Mouse (Mus musculus): ENCODE results near the gene Minos1.

Minos1 gene

DNA sequence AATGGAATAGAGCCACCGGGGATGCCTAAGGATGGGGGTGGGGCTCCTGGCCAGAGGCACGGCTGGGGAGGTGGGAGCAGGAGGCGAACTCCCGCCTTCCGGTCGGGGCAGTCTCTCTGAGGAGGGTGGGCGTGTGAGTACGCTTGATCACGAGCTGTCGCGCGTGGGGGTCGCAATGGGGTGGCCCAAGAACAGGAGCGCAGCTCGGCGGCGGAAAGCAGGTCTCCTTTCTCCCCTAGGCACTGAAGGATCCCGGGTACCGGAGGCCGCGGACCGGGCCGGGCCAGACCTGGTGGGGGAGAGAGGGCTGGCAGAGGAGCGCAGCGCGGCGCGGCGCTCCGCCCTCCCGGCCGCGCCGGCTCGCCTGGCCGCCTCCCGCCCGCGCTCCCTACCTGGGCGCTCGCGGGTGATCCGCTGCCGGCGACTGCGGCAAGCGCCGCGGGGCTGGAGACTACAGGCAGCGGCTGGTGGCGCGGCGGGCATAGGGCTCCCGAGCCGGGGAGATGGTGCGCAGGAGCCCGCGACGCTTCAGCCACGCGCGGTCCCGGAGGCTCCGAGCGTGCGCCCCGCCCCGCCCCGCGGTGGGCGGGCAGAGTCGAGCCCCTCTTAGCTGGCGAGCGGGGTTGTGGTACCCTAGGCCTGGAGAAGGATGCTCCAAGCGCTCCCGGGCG lies 55.7 kb downstream of the Minos1 start, which contains the start of gene Htr6:
Gene Htr6, minus strand, starts transcription at position 530 of the 671 bp plus-strand sequence.
- no peak for DNase-seq (ENCODE audit: extremely low read depth, low read depth, low spot score)

DNA sequence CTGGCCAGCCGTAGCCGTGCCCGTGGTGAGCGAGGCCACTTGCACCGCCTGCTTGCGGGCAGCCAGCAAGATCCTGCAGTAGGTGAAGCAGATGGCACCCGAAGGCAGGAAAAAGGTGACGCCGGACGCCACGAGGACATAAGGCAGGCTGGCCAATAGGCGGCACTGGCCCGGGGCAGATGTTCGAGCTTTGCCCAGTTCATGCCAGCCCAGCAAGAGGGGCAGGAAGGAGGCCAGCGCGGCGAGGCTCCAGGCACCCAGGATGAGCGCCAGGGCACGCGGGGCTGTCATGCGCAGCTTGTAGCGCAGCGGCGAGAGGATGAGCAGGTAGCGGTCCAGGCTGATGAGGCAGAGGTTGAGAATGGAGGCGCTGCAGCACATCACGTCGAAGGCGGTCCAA lies 56.9 kb downstream of the Minos1 start:
- no peak for DNase-seq (ENCODE audit: extremely low read depth, low read depth, low spot score)

DNA sequence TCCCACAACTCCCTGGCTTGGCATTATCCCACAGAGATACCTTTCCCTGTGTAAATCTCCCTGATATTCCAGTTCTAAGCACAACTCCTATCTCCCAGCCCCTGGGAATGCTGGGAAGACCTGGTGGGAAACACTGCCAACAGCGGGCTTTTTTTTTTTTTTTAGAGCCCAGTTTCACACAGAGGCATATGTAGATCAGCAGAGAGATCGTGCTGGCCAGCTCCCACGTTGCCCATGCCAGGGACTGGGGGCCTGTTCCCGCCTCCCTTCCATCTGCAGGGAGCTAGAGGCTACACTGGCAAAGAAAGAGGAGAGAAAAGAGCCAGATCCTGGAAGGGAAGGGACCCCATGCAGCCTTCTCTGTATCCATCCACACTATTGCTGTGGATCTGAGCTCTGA lies 62.6 kb downstream of the Minos1 start:
- no peak for DNase-seq (ENCODE audit: extremely low read depth, low read depth, low spot score)

DNA sequence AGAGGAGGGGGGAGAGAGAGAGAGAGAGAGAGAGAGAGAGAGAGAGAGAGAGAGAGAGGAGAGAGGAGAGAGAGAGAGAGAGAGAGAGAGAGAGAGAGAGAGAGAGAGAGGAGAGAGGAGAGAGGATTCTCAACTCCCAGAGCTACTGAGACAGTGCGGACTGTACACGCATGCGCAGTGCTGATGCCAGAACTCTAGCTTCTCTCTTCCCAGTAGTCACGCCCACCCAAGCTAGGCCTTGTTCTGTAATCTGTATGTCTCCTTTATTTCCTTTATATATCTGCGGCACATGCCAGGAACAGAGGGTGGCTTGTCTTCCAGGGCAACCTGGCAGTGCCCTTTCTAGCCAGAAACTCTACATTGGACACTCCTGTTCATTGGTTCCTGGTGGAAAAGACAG lies 66.1 kb downstream of the Minos1 start:
- no peak for DNase-seq (ENCODE audit: extremely low read depth, low read depth, low spot score)

DNA sequence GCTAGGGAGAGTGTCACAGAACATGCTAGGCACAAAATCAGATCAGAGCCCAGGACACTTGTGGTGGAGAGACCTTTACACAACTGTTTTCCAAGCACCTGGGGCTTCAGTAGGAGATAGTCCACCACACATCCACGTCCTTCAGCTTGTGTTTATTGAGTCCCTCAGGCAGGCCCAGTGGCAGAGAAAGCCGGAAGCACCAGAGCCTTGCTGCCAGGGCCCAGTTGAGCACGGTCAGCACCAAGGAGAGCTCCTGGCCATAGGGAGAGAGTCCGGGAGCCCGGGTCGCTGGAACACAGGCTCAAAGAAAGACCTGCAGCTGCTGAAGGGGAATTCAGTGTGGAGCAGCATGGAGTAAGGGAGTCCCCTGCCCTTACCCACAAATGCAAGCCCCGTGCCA lies 71.3 kb downstream of the Minos1 start:
- no peak for DNase-seq (ENCODE audit: extremely low read depth, low read depth, low spot score)

DNA sequence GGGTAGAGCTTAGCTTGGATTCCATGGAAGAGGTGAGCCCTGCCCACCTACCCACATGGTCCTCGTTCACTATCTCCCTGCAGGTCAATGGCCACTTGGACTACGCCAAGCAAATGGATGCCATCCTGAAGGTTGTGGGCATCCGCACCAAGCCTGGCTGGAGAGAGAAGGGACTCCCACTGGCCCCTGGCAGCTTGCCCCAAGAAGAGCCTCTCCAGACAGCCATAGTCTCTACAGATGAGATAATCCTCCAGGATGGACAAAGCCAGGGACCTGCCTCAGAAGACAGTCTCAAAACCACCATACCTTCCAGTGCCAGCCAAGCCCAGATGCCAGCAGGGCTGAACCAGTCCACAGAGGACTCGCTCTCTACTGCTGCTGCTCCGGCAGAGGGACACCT lies 72.9 kb downstream of the Minos1 start:
- DNase-seq (ENCODE audit: extremely low read depth, low read depth, low spot score) = no peak

DNA sequence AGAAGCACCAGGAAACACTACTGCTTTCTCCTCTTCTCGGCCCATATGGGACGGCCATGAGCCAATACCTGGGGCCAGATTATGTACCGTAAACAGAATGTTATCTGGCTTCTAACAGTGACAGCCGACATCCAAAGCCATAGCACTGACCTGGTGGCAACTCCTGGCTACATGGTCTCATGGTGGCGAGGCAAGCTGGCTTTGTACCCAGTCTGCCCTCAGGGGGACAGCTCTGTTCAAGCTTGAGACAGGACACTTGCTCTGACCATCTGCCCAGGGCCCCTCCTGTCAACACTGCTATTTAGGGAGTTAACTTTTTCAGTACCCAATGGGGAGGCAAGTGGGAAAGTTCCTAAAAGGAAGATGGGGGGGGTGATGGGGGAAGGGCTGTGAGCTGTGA lies 73.6 kb downstream of the Minos1 start:
- no peak for DNase-seq (ENCODE audit: extremely low read depth, low read depth, low spot score)

DNA sequence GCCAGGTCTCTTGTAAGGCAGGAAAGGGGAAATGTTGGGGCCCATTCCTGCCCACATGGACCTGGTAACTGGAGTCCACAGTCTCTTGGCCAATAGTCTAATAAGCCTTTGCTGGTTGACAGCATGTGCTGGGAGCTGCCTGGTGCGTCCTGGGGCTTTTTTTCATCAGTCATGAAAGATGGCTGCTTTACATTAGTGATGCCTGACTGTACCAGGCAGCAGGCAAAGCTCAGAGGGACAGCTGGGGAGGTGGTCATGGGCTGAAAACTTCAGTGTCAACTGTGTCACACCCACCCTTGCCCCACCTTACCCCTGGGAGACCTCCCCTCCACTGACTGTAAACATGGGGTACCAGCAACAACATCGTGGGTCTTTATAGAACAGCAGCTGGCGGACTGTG lies 75.2 kb downstream of the Minos1 start:
- no peak for DNase-seq (ENCODE audit: extremely low read depth, low read depth, low spot score)

DNA sequence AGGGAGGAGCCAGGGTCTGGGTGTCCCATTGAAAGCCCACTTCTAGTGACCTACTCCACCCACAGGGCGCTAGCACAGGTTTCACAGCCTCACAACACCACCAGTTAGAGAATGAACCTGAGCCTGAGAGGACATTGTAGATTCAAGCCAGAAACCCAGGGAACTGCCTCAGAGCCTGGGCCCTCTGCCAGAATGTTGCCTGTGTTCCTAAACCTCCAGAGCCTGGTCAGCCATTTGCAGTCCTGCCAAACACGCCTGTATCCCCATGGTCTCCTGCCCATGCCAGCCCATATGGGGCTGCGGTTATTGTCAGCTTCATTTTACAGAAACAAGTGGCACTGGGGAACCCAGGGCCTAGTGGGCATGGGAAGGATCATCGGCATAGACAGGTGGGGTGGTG lies 75.6 kb downstream of the Minos1 start:
- DNase-seq (ENCODE audit: extremely low read depth, low read depth, low spot score) = no peak

DNA sequence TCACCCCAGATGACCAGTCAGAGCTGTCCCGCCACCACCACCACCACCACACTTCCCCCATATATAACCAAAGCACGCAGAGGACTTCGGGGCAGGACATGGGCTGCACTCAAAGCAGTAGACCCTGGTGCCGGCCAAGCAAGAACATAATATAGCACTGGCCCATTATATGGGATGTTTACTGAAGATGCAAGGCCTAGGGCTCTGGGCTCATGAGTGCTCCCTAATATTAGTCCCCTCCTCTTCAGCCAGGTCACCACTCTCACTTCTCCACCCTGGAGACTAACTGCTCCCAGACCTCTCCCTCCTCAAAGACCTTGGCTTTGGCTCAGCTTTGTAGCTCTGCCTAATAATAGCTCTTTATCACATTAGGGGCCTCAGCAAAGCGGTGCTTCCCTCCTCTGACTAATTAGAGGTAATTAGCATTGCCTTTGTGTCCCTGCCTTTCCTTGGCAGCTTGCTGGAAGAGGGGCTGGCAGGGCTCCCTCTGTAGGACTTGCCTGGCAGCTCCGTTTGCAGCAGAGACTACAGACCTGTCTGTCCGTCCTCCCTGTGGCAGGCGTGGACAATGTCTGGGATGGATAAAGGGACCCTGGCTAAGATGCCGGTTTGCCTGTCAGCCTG lies 76.5 kb downstream of the Minos1 start:
- DNase-seq (ENCODE audit: extremely low read depth, low read depth, low spot score) = no peak

DNA sequence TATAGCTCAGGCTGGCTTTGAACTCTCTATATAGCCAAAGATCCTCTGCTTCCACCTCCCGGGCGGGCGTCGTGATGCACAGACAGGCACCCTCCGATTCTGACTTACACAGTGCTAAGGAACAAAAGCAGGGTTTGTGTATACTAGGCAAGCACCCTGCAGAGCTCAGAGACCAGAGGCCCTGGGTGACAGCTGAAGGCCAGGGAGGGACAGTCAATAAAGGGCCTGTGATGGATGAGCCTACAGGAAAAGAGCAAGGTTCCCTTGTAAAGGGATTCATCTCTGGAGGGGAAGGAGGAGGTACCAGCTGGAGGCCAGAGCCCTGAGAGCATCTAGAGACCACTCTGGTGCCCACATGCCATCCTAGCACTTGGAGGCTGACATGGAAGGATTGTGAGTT lies 77.5 kb downstream of the Minos1 start:
- DNase-seq (ENCODE audit: extremely low read depth, low read depth, low spot score) = no peak

DNA sequence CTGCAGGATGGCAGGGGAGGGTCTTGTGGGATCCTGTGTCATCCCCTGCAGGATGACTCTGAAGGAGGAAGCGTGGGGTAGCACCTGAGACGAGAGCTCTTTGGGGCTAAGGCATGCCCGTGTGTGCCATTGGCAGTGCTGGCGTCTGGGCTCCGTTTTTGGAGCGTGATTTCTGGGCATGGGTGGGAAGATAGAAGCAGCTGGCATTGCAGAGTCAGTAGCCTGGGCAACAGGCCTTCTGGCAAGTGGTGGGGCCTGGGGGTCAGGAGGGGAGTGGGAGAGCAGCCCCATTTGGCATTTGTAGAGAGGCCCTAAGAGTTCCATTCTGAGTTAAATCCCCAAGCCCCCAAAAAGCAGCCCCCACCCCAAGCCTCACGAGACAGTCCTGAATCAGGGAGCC lies 78.1 kb downstream of the Minos1 start:
- no peak for DNase-seq (ENCODE audit: extremely low read depth, low read depth, low spot score)
